Mouse (Mus musculus): ENCODE data around the gene Unc13d.

The Unc13d gene

DNA sequence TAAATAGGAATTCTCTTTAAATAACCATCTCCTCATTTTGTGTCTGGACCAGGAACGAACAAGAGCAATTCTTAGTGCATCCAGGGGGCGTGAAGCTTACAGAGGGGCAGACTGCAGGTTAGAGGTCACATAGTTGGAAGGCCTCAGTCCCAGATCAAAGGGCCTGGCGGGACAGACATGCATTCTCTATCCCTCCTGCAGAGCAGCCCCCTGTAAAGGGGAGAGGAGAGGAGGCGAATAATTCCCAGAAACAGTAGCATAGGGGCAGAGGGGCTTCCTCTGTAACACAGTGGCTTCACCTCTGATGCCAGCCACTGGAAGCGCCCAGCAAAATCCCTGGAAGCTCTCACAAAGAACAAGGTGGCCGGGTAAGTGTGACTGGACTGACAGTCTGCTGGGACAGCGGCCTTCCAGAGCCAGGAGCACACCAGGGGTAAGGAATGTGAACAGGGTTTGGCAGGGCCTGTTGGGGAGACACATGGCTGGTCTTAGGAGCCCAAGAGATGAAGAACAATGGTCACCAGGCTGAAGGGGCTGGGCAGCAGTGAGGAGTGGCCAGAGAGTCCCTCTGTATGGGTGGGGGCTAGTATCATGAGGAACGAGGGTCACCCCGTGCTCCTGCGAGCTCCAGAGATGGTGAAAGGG lies 1.0 kb upstream of the Unc13d start:
- no peak for DNase-seq (ENCODE audit: low read depth, low spot score)

DNA sequence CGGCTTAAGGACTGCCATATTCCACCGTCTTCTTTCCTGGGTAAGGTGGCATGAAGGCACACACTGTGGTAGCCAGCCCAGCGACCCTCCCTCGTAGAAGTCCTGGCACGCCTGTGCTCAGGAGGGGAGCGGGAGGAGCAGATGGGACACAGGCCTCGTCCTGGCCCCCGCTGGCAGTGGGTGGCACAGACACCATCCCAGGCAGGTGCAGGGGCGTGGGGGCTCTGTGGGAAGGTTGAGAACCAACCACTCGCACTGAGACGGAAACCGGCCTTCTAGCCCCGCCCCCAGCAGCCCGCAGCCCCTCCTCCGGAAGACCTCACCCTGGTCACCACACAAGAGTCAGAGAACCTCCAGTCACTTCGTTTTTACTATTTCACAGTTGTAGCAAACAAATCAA lies 460 bp upstream of the Unc13d start:
- DNase-seq (ENCODE audit: low read depth, low spot score), result no peak

DNA sequence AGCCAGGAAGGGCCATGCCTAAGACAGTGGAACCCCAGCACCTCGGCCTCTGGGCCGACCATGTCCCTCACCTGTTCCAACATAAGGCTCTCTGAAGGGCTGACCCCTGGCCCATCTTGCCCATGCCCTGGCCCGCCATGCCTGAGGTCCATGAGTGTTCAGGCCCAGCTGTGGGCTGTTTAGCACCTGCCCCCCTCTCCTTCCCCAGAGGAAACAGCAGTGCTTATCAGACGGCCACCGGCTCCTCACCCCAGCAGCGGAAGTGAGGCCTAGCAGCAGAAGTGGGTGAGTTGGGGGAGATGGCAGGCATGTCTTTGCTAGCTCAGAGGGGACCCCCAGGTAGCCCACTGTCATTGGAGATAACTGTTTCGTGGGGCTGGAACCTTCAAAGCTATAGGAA lies 925 bp downstream of the Unc13d start:
- DNase-seq (ENCODE audit: low read depth, low spot score), result no peak

DNA sequence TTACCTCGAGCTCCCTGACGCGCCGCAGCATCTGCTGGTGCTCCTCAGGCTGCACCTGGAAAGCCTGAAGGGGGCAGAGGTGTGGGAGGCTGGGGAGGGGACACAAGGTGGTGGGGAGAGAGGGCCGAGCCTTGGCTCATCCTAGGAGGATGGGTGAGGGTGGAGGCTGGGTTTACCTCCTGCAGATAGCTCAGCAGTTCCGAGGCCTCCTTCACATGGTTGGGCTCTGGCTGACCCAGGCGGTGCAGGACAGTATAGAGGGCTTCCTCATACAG lies 1.6 kb downstream of the Unc13d start:
- DNase-seq (ENCODE audit: low read depth, low spot score), result no peak

DNA sequence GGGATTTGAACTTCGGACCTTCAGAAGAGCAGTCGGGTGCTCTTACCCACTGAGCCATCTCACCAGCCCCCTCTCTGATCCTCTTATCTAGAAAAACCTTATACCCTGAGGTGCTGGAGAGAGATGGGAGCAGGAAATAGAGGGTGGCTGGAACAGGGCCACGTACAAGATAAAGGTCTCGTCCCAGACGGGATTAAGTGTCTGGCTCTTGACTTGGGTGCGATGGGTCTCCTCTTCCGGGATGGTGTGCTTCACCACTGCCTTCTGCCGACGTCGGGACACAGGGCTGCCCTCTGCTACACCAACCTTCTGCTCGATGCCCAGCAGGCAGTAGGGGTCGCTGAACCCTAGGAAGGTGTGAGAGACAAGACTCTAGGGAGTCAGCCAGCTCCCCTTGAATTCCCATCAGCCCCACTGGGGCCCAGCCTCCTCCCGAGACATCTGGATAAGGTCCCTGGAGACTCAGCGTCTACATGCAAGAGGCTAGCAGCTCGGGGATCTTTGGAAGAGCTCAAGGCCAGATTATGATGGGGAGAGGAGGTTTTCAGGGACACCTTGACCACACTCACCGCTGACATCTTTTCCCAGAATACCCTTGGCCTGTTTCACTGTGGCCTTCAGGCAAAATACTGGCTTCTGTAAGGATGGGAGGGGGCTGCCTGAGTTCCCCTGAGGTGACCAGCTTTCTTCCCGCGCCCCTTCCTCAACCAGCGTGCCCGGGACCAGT lies 2.1 kb downstream of the Unc13d start:
- DNase-seq (ENCODE audit: low read depth, low spot score), result no peak

DNA sequence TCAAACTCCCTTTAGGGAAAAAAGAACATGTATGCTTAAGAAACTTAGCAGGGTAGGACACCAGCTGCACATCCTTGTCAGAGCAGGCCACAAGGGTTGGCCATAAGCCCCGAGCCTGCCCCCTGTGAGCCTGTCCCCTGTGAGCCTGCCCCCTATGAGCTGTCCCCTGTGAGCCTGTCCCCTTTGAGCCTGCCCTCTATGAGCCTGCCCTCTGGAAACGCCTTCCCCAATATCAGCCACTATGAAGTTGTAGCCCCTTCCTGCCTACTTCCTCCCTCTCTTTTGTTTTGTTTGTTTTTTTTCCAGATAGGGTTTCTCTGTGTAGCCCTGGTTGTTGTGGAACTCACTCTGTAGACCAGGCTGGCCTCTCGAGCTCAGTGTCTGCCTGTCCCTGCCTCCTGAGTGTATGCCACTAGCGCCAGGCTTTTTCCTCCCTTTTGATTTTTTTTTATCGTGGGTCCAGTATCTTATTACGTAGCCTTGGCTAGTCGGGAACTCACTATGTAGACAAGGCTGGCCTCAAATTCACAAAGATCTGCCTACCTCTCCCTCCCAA lies 3.2 kb downstream of the Unc13d start:
- DNase-seq (ENCODE audit: low read depth, low spot score), result no peak

DNA sequence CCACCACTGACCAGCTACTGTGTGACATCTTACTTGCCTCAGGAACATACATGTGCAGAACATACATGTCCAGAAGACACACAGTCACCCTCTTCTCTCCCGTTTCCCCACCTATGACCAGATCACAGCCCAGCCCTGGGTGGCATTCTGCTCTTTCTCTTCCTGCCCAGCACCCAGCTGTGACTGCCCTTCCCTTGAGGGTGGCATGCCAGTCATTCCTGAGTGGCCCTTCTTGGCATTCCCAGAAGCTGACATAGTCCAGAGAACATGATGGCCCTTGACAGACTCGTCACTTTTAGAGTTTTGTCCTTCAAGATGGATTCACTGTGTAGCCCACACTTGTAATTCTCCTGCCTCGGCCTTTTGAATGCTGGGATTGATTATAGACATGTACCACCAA lies 5.2 kb downstream of the Unc13d start:
- no peak for DNase-seq (ENCODE audit: low read depth, low spot score)

DNA sequence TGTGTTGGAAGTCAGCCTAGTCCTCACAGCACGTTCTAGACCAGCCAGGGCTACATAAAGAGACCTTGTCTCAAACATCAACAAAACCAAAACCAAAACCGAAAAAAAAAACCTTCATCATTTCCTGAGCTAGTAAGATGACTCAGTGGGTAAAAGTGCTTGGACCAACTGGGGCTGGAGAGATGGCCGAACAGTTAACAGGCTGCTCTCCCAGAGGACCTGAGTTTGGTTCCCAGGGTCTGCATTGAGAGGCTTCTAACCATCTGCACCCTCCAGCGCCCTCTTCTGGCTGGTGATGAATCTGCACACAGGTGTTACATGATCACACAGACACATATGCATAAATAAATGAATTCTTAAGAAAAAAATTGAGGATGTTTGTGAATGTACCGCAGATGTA lies 6.3 kb downstream of the Unc13d start:
- DNase-seq (ENCODE audit: low read depth, low spot score), result no peak

DNA sequence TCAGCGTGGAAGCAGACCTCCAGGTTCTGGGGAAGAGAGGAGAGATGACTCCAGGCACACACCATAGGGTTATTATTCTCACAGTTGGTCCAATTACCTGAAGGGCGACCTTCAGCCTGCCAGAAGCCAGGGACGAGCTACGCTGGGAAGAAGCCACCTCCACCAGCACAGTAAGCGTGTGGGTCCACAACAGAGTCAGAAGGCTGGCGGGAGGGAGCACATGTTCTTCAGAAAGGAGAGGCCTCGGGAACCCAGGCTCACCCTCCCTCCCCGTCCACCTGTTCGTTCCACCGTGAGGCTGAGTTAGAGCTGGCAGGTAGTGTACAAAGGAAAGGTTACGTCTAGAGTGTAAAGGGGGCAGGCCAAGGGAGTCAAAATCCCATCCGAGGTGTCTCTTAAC lies 12.4 kb downstream of the Unc13d start:
- no peak for DNase-seq (ENCODE audit: low read depth, low spot score)

DNA sequence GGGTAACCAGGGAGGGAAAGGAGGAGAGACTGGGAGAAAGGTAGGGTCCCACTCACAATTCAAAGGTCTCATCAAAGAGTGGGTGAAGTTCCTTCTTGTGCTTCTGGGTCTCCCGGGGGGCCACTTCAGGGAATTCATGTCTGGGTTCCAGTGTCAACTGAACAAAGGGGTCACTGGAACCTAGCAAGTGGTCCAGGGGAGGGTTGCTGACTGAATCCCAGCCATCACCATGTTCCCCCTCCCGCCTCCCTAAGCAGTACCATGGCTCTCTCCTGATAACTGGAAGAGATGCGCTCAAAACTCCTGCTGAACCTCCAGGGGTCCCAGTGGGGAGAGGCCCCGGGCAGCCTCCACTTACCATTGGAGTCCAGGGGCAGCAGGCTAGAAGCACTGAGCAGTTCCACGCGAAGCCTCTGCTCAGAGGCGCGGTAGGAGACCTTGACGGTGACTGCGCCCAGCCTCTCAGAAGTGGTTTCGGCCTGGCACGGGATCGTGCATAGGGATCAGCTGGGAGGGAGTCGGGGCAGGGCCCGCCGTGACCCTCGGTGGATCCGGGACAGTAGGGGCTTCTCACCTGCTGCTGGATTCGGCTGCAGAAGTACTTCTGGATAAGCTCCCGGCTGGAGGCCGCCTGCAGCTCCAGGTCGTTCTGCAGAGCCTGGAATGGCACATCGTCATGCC lies 13.4 kb downstream of the Unc13d start:
- DNase-seq (ENCODE audit: low read depth, low spot score), result no peak

DNA sequence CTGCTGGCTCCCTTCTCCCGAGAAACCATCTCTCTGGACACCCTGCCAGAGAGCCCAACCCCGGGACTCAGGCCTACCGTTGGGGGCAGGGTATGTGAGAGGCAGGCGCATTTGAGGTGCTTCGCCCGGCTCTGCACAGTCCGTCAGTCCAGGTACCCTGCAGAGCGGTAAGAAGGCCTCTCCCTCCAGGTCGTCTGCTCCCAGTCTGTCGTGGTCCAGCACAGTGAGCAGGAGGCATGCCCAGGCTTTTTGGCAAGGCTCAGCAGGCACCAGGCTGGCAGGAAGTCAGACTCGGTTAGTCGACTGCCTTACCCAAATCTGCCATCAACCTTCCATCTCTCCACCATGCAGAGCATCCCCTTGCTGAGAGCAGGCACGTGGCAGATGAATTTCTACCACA lies 14.2 kb downstream of the Unc13d start:
- no peak for DNase-seq (ENCODE audit: low read depth, low spot score)

DNA sequence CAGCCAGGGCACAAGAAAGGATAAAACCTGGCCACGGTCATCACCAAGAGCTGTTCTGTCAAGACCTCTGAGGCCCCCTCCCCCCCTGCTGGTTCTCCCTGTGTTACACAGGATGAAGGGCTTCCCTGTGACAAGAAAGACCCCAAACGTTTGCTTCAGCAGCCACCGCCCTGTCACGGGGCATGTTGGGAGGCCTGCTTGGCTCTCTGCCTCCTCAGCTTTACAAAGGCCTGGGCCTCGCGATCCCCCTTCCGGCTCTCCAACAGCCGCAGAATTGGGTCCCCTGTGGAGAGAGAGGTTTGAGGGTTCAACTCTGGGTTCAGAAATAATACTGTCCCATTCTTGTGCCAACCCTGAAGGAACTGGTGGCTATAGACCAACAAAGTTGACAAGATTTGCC lies 15.2 kb downstream of the Unc13d start:
- DNase-seq (ENCODE audit: low read depth, low spot score), result no peak

DNA sequence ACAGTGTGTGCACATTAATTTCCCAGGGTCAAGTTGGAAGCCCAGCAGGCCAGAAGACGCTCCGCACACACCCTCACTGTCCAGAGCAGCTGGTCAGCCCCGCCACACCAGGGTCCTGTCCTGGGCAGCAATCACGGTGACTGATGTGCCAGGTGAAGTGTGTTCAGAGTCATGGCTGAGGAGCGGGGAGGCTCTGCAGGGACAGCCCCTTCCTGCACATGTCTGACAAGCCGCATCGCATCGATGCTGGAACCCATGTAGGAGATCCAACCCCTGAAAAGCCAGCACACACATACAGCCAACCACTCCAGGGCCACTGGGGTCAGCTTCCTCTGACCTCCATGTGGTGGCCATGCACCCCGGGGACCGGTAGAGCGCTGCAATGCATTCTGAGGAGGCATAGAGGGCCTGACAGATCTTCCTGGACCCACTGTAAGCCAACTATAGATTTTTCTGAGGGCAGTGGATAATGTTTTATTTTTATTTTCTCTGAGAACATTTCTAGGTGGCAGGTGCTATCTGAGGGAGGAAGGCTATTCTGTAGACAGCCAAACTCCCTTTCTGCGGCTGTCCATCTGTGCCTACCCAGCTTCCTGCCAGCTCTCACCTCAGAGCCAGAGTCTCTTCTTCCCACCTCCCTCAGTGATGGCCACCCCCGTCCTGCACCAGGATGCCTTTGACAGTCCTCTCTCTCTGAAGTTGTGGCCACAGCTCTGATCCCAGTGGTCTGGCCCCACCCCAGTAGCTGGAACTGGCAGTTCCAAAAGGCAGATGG lies 15.9 kb downstream of the Unc13d start:
- no peak for DNase-seq (ENCODE audit: low read depth, low spot score)

DNA sequence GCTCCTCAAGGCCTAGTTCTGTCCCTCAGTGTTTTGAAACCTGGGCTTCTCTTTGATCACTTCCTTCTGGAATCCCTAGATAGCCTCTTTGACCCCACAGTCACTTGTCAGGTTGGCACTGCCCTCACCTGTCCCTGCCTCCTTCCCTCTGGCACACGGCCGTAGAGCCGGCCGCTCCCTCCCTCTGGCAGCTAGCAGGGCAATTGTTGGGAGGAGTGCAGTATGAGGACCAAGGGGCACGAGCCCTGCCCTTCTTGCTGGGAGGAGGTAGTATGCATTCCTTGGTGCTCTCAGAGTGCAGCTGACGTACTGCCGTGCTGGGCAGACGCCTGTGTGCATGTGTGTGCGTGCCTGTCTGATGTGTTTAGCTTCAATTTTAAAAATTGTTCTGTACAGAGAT lies 17.2 kb downstream of the Unc13d start:
- no peak for DNase-seq (ENCODE audit: low read depth, low spot score)

DNA sequence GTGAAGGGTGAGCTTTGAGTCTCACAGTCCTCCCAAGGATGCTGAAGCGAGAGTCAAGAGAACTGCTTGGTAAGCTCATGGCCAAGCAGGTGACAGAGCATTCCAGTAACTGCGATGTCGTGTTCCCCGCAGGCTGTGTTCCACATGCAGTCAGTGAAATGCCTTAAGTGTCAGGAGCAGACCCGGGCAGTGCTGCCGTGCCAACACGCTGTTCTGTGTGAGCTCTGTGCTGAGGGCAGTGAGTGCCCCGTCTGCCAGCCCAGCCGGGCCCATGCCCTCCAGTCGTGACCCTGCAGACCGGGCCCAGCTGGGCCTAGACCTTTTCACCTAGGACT lies 18.1 kb downstream of the Unc13d start:
- no peak for DNase-seq (ENCODE audit: low read depth, low spot score)

DNA sequence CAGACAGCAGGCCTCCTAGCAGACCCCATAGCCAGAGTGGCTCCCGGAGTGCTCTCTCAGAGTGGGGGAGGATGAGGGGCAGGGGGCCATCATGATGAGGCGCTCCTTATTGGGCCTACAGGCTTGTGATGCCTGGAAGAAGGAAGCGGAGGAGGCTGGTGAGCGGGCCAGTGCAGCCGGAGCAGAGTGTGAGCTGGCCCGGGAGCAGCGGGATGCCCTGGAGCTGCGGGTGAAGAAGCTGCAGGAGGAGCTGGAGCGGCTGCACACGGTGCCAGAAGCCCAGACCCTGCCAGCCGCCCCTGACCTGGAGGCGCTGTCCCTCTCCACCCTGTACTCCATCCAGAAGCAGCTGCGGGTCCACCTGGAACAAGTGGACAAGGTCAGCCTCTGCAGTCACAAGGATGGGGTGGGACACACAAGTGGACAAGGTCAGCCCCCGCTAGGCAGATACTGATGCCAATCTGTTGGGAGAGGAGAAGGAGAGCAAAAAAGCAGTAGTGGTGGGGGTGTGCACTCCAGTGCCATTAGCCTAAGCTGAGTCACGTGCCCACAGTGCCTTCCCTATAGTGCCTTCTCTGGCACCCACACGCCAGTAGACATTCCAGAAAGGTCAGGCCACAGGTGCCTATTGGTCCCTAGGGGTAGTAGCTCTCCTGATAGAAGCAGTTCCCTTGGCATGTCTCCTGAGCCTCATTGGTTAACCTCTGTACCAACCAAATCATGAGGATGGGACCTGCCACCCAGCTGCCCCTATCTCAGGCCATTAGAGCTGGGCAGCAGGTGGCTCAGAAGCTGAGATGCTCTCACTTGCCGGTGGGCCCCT lies 18.7 kb downstream of the Unc13d start:
- no peak for DNase-seq (ENCODE audit: low read depth, low spot score)

DNA sequence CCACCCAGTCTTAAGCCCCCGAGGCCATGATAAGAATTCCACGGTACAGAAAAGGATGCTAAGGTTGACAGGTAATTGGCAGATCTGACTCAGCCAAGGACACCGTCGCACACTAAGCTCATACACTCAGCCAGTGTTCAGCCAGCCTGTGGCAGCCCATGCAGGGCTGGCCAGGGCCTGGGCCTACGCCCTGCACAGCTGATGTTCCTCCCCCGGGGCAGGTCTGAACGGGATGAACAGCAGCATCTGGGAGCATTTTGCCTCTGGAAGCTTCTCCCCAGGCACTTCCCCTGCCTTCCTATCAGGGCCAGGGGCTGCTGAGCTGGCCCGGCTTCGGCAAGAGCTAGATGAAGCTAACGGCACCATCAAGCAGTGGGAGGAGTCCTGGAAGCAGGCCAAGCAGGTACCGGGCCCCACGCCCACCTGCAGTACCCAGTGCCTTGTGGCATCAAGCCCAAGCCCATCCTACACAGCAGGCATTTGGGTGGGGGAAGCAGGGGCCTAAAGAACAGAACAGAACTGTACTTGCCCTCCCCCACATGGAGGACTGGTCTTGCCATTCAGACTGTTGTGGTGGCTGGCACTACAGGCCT lies 19.6 kb downstream of the Unc13d start:
- DNase-seq (ENCODE audit: low read depth, low spot score), result no peak

DNA sequence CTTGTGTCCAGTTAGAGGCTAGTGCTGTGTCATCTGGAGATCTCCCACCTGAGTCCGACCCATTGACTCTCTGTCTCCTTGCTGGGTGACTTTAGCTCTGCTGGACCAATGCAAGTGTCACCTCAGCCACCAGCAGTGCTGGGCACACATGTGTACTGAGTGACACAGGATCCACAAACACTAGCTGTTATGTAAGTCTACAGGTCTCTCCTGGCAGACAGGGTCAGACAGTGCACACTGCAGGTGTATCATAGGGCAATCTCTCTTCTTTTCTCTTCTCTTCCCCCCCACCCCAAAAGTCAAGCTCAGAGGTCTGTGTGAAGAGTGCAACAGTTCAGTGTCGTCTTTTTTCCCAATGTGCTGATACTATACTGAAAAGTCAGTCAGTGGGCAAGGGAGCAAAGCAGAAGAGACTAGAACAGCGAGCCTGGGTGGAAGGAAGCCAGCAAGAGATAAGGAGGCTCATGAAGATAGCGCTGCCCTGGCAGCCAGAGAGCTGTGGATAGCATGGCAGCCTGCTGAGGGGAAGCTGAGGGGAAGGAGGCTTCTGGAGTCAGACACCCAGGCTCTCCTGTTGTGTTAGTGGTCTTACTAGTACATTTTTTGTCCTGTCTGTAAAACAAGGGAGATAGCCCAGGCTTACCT lies 20.4 kb downstream of the Unc13d start:
- DNase-seq (ENCODE audit: low read depth, low spot score), result no peak

DNA sequence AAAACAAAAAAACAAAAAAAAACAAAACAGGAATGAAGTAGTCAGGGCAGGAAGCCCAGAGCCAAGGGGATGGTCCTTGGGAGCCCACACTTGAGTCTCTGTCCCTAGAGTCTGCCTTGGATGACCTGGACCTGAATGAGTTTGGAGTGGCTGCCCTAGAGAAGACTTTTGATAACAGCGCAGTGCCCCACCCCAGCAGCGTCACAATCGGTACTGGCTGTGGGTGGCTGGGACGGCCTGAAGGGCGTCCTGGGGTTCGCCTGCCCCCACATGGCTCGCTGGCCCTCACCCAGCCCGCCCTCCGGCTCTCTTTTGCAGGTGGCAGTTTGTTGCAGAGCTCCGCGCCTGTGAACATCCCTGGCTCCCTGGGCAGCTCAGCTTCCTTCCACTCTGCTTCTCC lies 21.9 kb downstream of the Unc13d start:
- DNase-seq (ENCODE audit: low read depth, low spot score), result no peak

DNA sequence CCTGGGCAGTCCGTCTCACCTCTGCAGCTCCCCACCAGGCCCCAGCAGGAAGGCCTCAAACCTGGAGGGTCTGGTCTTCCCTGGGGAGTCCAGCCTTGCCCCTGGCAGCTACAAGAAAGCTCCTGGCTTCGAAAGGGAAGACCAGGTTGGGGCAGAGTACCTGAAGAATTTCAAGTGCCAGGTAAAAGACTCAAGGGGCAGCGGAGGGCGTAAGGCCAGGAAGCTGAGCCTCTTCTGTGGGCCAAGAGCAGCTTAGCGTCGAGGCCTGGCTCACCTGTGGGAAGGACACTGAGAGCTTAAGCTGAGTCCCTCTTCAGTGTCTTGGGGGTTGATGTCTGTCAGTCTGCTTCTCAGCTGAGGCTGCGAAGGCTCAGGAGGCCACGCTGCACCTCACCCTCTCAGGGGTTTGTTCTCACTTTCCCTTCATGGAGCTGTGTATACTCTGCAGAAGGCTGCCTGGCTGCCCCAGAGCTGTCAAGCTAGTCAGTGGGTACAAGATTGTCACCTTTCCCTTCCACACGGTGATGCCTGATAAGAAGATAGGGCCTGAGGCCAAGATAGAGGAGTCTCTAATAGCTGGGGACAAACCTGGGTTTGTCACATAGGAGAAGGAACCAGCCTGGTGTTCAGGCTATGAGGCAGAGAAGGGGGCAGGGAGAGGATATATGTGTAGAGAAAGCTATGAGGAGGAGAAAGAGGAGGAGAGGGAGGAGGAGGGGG lies 24.1 kb downstream of the Unc13d start:
- DNase-seq (ENCODE audit: low read depth, low spot score), result no peak

Measured in embryo, embryonic 11.5 days (tissue).